Mouse (Mus musculus): Measurements from ENCODE around the gene Aldh1l1.
"Not testable (repeated sequence)": the region's sequence is repeated elsewhere in the genome, so short reads cannot be mapped to it uniquely, and the experiment has no call there.

The Aldh1l1 gene

DNA sequence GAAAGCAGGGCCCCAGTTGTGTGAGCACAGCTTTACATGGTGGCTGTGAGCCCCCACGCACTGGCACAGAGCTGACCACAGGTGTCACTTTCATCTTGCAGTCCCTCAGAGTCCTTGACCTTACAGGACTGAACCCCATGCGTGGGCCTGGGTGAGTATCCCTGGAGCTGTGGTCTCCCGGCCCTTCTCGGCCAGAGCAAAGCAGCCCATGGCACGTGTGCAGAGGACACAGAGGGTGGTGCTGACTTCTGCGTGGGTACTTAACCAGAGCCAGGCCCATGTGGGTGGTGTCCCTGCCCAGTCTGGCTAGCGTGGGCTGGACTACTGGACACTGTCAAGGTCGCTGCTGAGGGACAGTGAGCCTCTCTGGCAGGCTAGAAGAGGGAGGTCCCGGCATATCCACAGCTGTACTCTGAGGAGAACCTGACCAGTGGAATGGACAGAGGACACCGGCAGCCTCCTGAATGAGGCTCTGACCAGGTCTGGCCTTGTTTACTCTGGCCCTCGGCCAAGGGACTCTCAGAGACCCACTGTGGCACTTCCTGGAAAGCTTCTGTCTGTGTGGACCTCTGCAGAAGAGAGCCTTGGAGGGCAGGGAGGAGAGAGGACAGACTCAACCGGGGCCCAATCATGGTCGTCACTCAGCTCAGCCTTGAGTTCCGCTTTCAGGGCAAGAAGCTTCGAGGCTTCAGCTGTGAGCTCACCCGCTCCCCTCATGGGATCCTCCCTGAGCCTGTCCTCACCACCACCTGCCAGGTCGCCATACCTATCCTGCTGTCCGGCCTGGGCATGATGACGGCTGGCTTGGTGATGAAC lies 132.8 kb downstream of the Aldh1l1 start:
- in situ Hi-C loops (cut with MseI, MboI) = no loop called here

DNA sequence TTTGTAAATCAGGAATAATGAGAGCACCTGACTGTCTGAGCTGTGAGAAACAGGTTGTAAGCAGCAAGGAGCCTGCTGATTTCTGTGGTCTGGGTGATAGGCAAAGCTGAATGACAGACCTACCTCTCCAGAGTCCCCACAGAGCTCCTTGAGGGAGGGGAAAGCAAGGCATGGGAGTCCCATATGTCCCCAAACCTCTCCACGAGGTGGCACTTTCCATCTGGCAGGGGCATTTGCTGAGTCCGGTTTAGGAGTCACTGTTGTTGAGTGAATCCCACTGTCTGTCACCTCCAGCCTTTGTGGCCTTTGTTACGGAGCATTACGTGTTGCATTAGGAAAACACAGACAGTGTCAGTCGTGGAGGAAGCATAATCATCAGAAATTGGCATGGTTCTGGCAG lies 133.7 kb downstream of the Aldh1l1 start:
- in situ Hi-C loops (cut with MseI, MboI) = no loop called here

DNA sequence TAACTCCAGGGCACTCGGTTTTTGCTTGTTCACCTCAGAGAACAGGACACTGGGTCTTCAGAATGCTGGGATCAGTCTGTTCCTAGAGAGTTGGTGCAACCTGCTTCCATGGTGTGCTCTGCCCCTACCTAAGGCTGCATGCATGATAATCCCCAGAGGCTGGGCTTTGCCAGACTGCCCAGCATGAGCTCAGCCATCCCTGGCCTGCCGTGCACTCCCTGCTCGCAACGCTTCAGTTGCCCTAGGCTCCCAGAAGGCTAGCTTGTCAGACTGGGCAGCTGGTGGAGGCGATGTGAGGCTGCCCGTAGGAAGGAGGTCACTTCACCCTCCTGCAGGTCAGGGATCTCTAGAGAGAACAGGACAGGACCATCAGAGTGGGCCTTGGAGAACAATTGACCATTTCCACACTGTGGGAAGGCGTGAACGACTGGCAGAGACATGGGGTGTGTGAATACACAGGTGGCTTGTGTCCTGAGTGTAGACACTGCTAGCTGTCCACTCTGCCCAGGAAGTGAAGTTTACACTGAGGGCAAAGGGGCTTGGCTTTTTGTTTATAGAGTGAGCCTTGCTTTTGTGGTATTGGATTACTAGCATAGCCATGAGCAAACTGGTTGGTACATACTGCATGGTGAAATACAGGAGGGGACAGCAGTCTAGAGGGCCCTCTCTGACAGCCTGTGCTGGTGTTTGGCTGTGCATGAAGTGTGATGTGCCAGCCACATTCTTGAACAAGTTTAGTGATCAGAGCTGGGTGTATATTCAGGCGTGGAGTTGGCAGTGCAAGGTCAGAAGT lies 134.8 kb downstream of the Aldh1l1 start:
- in situ Hi-C loops (cut with MseI, MboI) = no loop called here

DNA sequence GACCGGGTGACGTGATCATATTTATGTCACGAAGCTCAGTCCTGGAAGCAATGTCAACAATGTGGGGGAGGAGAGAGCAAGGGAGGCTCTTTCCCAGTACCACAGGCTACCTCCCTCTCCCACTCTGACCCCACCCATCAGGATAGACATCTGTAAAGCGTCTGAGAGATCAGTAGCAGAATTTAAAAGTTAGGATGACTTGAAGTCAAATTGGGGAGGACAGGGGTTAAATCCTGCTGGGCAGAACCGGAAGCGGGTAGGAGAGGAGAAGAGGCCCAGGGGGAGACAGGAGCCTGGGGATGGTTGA lies 135.3 kb downstream of the Aldh1l1 start:
- in situ Hi-C loops (cut with MseI, MboI) = no loop called here

DNA sequence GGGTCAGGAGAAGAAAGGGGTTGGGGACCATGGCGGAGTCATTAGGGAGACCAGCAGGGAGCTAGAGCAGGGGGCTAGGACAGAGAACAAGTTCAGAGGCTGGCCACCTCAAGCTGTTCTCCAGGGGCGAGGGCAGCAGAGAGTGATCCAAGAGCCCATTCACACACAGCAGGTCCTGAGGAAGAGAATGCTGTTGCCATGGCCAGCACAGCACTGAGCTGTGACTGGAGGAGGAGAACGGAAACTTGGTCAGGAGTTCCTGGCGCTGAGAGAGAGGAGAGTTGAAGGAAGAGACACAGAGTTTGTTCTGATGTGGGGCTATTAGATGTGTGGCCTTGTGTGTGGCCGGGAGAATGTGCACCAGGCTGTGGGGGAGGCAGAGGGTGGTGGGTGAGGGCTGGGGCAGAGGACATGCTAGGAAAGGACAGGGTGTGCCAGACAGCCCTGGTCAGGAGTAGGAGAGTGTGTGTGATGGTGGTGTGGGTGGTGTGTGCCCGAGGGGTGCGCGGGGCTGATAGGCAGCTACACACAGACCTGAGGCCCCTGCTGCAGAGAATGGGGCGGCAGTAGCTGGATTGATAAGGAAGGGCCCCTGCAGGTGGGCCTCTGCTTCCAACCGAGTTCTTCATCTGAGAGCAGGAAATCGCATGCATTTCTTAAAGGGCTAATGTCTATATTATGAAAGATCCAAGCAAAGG lies 136.7 kb downstream of the Aldh1l1 start:
- in situ Hi-C loops (cut with MseI, MboI) = no loop called here

DNA sequence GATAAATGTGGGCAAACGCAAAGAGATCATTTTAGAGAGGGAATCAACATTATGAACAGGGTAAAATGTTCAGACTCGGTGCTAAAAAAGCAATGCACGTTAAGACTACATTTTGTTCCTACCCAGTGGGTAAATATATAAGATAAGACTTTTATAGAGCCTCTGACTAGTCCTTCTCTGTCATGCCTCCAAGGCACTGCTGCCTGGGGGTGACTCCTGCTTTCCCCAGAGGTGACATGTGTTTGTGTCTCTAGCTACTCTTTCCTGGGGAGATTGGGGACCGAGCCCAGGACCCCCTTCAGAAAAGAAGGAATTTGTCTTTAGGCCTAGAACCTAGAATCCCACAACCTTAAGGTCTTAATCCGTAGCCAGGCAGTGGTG lies 137.2 kb downstream of the Aldh1l1 start:
- in situ Hi-C loops (cut with MseI, MboI) = no loop called here

DNA sequence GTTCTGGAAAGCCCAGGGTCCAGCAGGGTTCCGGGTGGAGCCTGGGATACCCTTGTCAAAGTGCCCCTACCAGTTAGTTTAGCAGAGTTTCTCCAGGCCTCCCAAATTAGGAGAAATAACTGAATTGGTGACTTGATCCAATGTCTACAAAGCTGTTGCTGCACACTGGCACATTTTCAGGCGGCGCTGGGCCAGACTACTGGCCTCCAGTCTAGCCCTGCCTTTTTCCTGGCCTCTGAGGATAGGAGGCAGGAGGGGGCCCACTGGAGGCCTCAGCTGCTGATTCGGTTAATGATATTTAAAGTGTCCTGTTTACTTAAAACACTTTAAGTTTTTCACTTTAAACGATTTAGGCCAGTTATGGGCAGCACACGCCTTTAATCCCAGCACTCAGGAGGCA lies 138.0 kb downstream of the Aldh1l1 start:
- in situ Hi-C loops (cut with MseI, MboI) = no loop called here

DNA sequence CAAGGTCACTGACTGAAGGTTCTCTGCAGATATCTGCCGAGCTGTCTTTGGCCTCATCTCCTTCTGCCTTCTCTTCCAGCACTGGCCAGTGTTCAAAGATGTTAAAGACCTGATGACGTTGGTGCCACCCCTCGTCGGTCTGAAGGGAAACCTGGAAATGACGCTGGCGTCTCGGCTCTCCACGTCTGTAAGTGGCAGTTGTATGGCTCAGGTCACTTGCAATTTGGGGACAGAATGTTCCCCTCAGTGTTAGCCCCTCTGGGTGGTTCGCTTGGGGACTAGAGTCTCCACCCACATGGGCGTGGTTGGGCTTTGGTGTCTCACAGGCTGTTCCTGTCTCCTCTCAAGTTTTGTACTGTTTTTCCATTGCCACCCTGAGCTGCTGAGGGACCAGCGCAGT lies 138.5 kb downstream of the Aldh1l1 start:
- in situ Hi-C loops (cut with MseI, MboI) = no loop called here

DNA sequence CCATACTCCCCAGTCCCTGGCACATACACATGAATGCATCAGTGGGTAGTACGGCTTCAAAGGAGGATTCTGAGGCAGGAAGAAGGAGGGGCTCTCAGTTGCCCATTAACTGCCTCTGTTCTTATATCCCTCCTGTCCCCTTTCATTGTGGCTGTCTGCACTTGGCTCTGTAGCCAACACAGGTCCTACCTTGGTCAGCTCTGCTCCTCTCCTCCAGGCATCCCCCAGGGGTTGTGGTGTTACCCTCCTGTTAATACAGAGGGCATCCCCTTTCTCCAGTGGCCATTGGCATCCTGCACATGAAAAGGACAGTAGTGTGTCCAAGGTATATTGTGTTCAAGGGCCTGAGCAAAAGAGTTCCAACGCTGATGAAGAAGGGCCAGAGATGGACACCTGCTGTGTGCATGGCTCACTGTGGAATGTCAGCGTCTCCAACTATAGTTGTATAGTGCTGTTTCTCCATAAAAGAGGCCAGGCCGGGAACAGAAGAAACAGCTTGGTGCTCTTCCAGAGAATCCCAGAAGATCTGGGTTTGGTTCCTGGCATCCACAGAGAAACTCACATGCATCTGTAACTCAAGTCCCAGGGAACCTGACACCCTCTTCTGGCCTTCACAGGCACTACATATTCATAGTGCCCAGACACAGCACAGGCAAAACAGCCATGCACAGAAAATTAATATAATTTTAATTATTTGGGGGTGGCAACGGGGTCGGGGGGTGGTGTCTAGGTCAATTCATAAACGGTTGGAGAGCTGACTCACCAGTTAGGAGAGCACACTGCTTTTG lies 139.2 kb downstream of the Aldh1l1 start:
- in situ Hi-C loops (cut with MseI, MboI) = no loop called here

DNA sequence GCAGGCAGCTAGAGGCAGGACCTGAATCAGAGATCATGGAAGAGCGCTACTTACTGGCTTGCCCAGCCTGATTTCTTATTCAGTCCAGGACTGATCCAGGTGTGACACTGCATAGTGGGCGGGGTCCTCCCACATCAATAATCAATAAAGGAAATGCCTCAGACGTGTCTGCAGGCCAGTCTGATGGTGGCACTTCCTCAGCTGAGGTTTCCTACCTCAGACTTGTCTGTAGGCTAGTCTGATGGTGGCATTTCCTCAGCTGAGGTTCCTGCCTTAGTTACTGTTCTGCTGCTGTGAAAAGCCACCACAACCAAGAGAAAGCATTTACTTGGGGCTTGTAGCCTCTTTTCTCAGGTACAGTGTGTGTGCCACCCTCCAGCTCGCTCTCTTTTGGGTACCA lies 141.3 kb downstream of the Aldh1l1 start:
- in situ Hi-C loops (cut with MseI, MboI) = no loop called here

DNA sequence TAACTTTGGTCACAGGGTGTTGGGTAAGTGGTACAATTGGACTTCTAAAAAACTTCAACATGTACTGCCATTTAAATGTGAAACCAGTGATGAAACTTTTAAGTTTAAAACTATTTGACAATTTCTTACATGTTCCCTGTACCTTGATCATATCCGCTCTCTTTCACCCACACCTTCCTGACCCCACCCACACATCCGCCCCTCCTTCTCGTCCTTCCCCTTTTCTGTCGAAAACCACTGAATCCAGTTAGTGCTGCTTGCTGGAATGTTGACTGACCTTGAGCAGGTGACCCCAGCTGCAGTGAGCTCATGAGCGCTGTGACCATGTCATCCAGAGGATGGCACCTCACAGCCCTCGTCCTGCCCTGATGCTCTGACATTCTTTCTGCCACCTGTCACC lies 143.3 kb downstream of the Aldh1l1 start:
- in situ Hi-C loops (cut with MseI, MboI) = no loop called here

DNA sequence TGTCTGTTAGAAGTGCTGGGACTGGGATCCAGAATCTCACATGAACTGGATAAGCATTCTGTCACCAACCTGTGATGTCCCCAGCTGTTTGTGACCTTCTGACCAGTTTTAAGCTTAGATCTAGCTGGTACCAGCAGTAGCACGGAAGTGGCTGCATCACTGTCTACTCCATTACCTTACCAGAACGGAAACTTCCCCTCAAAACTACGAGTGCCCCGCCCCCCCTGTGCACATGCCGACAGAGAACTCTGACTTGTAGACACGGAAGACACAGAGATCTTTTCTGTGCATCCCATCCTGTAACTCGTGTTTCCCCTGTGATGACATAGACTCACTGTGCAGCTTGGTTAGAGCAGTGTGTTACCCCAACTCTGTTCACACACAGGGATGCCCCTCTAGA lies 144.2 kb downstream of the Aldh1l1 start:
- in situ Hi-C loops (cut with MseI, MboI) = no loop called here

DNA sequence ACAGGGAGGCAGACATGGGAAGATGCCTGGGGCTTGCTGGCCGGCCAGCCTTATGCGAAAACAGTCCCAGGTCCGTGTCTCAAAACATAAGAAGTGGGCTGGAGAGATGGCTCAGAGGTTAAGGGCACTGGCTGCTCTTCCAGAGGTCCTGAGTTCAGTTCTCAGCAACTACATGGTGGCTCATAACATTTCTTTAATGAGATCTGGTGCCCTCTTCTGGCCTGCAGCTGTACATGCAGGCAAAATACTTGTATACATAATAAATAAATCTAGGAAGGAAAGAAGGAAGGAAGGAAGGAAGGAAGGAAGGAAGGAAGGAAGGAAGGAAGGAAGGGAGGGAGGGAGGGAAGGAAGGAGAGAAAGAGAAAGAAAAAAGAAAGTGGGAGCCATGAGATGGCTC lies 146.3 kb downstream of the Aldh1l1 start:
- in situ Hi-C loops (cut with MseI, MboI) = not testable (repeated sequence)

DNA sequence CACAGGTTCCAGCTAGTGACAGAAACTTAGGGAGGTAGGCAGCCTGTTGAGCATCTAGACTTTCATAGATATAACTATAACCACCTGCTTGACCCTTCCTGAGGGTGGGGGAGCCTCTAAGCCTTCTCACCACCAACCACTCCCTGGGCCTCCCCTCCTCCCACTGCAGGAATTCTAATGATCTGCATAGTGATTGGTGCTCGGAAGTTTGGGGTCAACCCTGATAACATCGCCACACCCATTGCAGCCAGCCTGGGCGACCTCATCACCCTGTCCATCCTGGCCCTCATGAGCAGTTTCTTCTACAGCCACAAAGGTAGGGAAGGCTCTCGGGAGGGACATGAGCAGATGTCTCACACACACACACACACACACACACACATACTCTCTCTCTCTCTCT lies 148.9 kb downstream of the Aldh1l1 start:
- in situ Hi-C loops (cut with MseI, MboI) = no loop called here

DNA sequence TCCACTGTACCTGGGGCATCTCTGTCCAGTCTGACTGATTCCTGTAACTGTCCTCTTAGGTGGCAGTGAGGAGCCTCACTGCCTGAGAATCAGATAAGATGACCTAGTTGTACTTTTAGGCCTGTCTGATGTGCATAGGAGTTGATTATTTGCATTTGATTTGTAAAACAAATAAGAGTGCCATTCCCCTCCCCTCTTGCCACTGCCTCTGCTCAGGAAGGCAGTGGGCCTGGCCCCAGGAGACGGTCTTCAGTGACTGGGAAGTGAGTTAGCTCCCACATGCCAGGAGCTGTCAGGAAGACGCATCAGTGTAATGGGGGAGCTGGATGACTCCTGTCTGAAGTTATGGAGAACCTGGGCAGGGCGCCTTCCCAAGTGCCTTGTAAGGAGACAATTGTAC lies 149.4 kb downstream of the Aldh1l1 start:
- in situ Hi-C loops (cut with MseI, MboI) = no loop called here

DNA sequence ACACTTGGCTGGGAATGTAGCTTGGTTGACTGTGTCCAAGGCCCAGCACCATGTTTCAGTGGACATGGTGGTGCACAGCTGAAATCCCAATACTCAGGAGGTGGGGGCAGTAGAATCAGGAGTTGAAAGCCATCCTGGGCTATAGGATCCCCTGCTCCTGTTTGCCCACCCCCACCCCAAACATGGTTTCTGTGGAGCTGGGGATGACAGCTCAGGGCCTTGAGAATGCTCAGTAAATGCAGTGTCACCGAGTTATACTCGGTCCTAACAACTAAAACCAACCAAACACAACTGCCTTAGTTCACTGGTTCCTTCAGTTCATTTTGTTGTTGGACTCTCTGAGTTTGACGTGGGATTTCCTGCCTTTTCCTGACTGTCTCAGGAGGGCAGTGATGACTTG lies 156.8 kb downstream of the Aldh1l1 start:
- in situ Hi-C loops (cut with MseI, MboI) = no loop called here

DNA sequence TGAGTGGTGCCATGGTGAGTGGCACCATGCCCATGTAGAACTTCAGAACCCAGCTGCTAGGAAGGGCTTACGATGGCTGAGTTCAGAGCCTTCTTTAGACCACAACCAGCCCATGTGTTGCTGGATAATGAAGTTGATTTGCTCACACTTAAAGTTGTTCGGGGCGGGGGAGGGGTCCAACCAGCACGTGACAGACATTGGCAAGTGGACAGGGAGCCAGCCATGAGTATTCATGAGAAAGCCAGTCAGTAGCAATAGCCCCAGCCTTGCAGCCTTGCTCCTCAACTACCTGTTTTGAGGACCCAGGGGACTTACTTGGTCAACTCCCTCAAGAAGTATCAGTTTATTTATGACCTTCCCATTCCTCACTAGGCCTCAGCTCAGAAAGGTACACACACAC lies 158.7 kb downstream of the Aldh1l1 start:
- in situ Hi-C loops (cut with MseI, MboI) = no loop called here

DNA sequence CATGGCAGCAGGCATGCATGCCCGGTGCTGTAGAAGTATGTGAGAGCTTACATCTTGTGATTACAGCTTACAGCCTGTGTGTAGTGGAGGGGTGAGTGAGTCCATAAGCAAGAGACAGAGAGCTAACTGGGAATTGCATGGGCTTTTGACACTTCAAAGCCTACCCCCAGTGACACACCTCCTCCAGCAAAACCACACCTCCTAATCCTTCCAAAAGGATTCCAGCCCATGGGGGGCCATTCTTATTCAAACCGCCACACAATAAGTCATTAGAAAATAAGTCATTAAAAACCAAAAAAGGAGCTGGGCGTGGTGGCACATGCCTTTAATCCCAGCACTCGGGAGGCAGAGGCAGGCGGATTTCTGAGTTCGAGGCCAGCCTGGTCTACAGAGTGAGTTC lies 162.2 kb downstream of the Aldh1l1 start:
- in situ Hi-C loops (cut with MseI, MboI) = no loop called here

DNA sequence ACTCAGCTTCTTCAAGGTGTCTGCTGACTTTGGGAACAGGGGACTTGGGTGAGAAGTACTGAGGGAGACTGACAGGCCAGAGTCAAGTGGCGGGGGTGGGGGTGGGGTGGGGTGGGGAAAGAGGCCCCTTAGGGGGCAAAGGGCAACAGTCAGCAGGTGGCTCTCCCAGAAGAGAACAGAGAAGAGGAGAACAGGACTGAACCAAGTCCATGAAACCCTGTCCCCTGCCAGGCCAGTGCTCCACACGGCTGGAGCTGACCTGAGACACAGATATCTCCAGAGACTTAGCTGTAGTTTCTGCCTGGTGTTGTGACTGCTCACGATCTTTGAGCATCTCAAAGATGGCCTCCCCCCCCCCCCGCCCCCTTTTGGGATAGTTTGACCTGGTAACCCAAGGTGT lies 163.1 kb downstream of the Aldh1l1 start:
- in situ Hi-C loops (cut with MseI, MboI) = no loop called here
